Mouse (Mus musculus) forebrain, postnatal 0 days (tissue): ENCODE results near the gene Ankrd6. TPM values are rescaled to one million over a fixed set of nuclear protein-coding genes. Genes with fewer than 3 reads are reported as not detected.
A peak's percentile ranks its signal among the peaks of the same experiment; 100 is the strongest.

Source experiments
- ATAC-seq: fragments of 200-750 bp; cut with Nextera tagmentation; 2 replicates; pipeline ENCODE4 v1.8.0; 2017; ENCODE audit warnings: mild to moderate bottlenecking, moderate library complexity
- DNase-seq: peaks from one replicate; pipeline ENCODE4 v3.0.0-alpha.2; 2015
- H3K27ac ChIP-seq: fragments of 300-500 bp; sonication (generic); 2 replicates; pipeline ENCODE4 v1.5.1; 2014; ENCODE audit warnings: low read depth, mild to moderate bottlenecking, antibody characterized with exemption, low read length, moderate library complexity, mixed read lengths
- H3K27me3 ChIP-seq: fragments of 300-500 bp; sonication (generic); 2 replicates; pipeline ENCODE4 v1.6.1; 2014; ENCODE audit warnings: mild to moderate bottlenecking, low read length, mixed read lengths; ENCODE audit not compliant: insufficient read depth
- H3K36me3 ChIP-seq: fragments of 300-500 bp; sonication (generic); 2 replicates; pipeline ENCODE4 v1.6.1; 2014; ENCODE audit warnings: mild to moderate bottlenecking, moderate library complexity; ENCODE audit not compliant: insufficient read depth
- H3K4me1 ChIP-seq: fragments of 300-500 bp; sonication (generic); 2 replicates; pipeline ENCODE4 v1.6.1; 2014; ENCODE audit warnings: antibody characterized with exemption; ENCODE audit not compliant: insufficient read depth
- H3K4me2 ChIP-seq: fragments of 300-500 bp; sonication (generic); 2 replicates; pipeline ENCODE4 v1.6.1; 2014; ENCODE audit warnings: low read depth, mild to moderate bottlenecking, moderate library complexity
- H3K4me3 ChIP-seq: fragments of 300-500 bp; sonication (generic); 2 replicates; pipeline ENCODE4 v1.5.1; 2014; ENCODE audit warnings: low read depth, low read length, mixed read lengths
- H3K9ac ChIP-seq: fragments of 300-500 bp; sonication (generic); 2 replicates; pipeline ENCODE4 v1.6.1; 2014; ENCODE audit warnings: mild to moderate bottlenecking
- H3K9me3 ChIP-seq: fragments of 300-500 bp; sonication (generic); 2 replicates; pipeline ENCODE4 v1.6.1; 2016; ENCODE audit warnings: low read length
- CTCF ChIP-seq: sonication (generic); IDR thresholded peaks from 2 replicates; pipeline ENCODE4 v1.5.1; 2016; ENCODE audit warnings: antibody characterized with exemption, control low read depth, low read depth
- WGBS: fragments of 180-500 bp; shearing (Covaris S2); extraction: QIAGEN DNeasy Blood & Tissue Kit; methylation state at CpG from one replicate; pipeline ENCODE4 v1.1.7; 2014; 5-methylcytosine and 5-hydroxymethylcytosine counted together
- polyA plus RNA-seq: library from polyadenylated mRNA; unstranded; fragments of >200 nt; fragmentation: Nextera tagmentation; extraction: Ambion mirVana; gene quantifications from 2 replicates; pipeline ENCODE4 v1.2.1, GENCODE M21; 2015
- total RNA-seq: library from RNA; depleted of rRNA; stranded (reverse); fragments of >200 nt; gene quantifications from 2 replicates; pipeline ENCODE4 v1.2.3, GENCODE M21; 2014

Gene Ankrd6
- total and polyA plus RNA-seq, 2 experiments from 2014 or later = 18.4 to 39.8 TPM

DNA sequence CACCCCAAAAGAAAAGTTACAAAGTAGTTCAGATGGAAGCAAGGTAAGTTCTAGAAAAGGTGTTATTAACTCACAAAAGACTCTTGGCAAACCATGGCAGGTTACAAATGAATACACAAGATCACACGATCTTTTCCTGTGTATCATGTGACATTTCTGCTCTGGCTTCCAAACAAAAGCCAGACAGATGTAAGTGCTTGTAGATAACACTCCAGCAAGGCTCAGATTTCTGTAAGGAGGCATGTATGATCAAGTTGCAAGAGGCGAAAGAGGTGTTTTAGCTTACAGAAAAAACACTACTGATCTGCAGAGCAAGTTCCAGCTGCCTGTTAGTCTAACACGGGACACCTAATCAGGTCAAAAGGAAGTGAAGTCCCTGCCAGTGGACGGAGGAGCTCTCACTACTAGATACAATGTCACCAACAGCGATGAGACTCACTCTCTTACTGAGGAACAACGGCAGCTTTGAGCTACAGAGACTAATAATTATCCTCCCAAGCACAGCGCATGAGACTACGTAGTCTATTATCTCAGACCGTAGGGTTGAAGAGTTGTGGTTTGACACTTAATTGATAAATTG, 13.8 kb downstream of the Ankrd6 start:
- WGBS = 43% methylated on average over 9 of the region's 9 CpGs
- DNase-seq (no peak), ATAC-seq (no peak)
- H3K9ac ChIP-seq = no peak overlapping the region
- H3K27me3 ChIP-seq = no peaks in the 10 kb centered on the region
- no peak overlapping the region for H3K4me3 ChIP-seq
- H3K9me3 ChIP-seq = no peaks in the 10 kb centered on the region
- TF ChIP-seq CTCF = no peak
- no peak overlapping the region for H3K4me2 ChIP-seq
- no peaks in the 10 kb centered on the region; the same call in 1 of the 2 replicates for H3K4me1 ChIP-seq
- H3K36me3 ChIP-seq = no peaks in the 10 kb centered on the region
- H3K27ac ChIP-seq = peak overlapping the region; percentile 40; the same call in 1 of the 2 replicates

DNA sequence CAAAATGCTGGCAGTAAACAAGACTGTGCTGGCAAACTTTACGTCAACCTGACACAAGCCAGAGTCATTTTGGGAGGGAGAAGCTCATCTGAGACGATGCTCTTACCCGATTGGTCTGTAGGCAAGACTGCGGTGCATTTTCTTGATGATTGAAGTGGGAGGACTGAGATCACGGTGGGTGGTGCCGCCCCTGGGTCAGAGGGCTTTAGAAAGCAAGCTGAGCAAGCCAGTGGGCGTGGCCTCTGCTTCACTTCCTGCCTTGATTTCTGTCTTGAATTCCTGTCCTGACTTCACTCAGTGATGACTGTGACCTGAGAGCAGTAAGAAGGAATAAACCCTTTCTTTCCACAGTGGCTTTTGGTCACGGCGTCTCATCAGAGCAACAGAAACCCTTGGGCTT, 18.6 kb downstream of the Ankrd6 start:
- H3K27ac ChIP-seq = no peak overlapping the region
- H3K9me3 ChIP-seq = no peaks in the 10 kb centered on the region
- WGBS = 64% methylated on average over 9 of the region's 9 CpGs
- H3K4me2 ChIP-seq = no peak overlapping the region
- H3K4me1 ChIP-seq = no peaks in the 10 kb centered on the region
- H3K9ac ChIP-seq = no peak overlapping the region
- TF ChIP-seq CTCF = no peak
- H3K36me3 ChIP-seq = no peaks in the 10 kb centered on the region
- no peaks in the 10 kb centered on the region for H3K27me3 ChIP-seq
- H3K4me3 ChIP-seq = no peak overlapping the region
- no peak for ATAC-seq
- no peak for DNase-seq

DNA sequence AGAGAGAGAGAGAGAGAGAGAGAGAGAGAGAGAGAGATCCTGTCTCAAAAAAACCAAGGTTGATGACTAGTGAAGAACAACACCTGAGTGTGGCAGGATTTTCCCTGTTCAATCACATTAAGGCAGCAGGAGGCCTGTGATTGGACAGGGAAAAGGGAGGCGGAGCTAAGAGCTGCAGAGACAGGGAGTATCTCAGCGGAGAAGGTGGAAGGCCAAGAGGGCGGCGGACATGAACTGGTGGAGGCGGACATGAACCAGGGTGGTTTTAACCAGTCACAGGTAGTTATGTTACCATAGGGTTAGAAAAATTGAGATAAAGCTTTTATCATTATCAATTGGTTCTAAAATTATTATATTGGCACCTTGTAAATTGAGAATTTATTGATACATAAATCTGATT, 20.9 kb downstream of the Ankrd6 start:
- TF ChIP-seq CTCF = no peak
- Histone ChIP-seq H3K9me3 (no peaks in the 10 kb centered on the region), H3K36me3 (no peaks in the 10 kb centered on the region), H3K4me1 (no peaks in the 10 kb centered on the region), H3K27ac (no peak overlapping the region), H3K9ac (no peak overlapping the region), H3K4me2 (no peak overlapping the region), H3K27me3 (no peaks in the 10 kb centered on the region), H3K4me3 (no peak overlapping the region)
- ATAC-seq (no peak), DNase-seq (no peak)
- 95% methylated on average over 5 of the region's 5 CpGs for WGBS

DNA sequence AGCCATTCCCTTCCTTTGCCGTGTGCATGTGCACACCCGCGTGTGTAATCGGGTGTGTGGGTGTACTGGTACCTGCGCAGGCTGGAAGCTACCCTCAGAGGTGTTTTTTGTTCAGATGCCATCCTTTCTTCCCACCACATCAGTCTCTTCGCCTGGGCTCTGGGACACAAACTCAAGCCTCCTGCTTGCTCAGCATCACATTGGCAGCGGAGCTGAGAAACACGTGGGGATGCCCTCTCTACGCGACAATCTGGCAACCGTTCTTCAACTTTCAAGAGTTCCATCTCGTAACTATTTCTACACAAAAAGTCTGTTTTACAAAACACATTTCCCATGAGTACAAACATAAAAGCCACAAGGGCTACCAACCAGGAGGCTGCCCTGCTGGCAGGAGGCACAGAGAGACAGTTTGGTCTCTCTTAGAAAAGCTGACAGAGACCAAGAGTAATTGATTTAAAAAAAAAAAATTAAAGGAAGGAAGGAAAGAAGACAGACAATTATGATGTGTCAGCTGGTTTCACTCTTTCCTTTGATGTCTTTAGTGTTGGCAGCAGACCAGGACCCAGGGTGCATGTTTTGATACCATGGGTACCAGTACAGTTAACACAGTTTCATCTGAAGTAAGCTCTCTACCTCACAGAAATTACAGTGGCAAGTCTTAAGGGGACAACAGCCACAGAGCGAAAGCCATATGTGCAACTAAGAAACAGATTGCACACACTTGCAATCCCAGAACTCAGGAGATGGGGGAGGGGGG, 21.8 kb downstream of the Ankrd6 start:
- DNase-seq (peak; percentile 52), ATAC-seq (peak; percentile 45; the same call in 1 of the 2 replicates)
- no peak overlapping the region for H3K27ac ChIP-seq
- no peaks in the 10 kb centered on the region for H3K36me3 ChIP-seq
- H3K4me2 ChIP-seq = no peak overlapping the region
- WGBS = 60% methylated on average over 13 of the region's 13 CpGs
- H3K4me1 ChIP-seq = no peaks in the 10 kb centered on the region
- TF ChIP-seq CTCF = no peak
- H3K9ac ChIP-seq = no peak overlapping the region
- H3K27me3 ChIP-seq = no peaks in the 10 kb centered on the region
- H3K4me3 ChIP-seq = no peak overlapping the region
- no peaks in the 10 kb centered on the region for H3K9me3 ChIP-seq

DNA sequence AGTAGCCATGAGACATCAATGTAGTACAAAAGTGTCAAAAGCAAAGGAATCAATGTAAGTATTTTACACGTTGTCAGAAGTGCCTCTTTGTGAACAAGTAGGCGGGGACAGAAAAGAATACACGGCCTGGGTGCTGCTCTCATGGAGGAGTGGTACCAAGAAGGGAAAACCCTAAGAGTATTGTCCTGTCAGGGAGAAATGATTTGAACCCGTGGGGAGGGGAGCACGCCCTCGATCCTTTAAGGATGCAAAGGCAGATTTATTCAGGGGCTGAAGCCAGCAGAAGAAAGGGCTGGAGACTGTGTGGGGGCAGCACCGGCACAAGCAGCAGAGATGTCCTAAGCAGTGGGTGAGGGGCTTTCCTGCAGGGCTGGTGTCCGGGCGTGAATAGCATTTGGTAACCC, 26.7 kb downstream of the Ankrd6 start:
- no peaks in the 10 kb centered on the region for H3K27me3 ChIP-seq
- H3K4me2 ChIP-seq = peak overlapping the region; percentile 21
- no peak overlapping the region for H3K4me3 ChIP-seq
- H3K4me1 ChIP-seq = no peaks in the 10 kb centered on the region
- ATAC-seq (peak; percentile 47), DNase-seq (no peak)
- H3K9me3 ChIP-seq = no peaks in the 10 kb centered on the region
- peak overlapping the region; percentile 72; the same call in 1 of the 2 replicates for H3K27ac ChIP-seq
- H3K36me3 ChIP-seq = no peaks in the 10 kb centered on the region
- 11% methylated on average over 9 of the region's 9 CpGs for WGBS
- H3K9ac ChIP-seq = no peak overlapping the region
- TF ChIP-seq CTCF = no peak

DNA sequence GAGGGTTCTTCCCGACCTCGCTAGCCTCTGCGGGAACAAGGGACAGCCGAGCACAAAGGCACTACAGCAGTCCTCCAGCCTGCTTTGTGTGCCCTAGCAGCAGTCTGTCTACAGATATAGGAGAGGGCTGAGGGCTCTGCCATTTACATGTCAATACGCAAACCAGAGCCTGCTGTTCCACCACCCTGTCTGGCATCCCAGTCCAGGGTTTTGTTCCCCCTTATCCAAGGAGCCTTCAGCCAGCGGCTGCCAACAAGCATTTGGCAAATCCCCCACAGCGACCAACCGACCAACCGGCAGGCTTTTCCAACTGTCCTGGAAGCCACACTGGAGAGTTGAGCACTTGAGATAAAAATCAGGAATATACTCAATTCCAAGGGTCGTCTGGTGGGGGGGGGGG, 27.2 kb downstream of the Ankrd6 start:
- no peak for TF ChIP-seq CTCF
- DNase-seq (peak; percentile 79), ATAC-seq (peak; percentile 94)
- Histone ChIP-seq H3K27me3 (no peaks in the 10 kb centered on the region), H3K4me3 (no peak overlapping the region), H3K9ac (no peak overlapping the region), H3K4me2 (peak overlapping the region; percentile 21), H3K9me3 (no peaks in the 10 kb centered on the region), H3K27ac (peak overlapping the region; percentile 72), H3K4me1 (no peaks in the 10 kb centered on the region), H3K36me3 (no peaks in the 10 kb centered on the region)
- 2% methylated on average over 10 of the region's 10 CpGs for WGBS

DNA sequence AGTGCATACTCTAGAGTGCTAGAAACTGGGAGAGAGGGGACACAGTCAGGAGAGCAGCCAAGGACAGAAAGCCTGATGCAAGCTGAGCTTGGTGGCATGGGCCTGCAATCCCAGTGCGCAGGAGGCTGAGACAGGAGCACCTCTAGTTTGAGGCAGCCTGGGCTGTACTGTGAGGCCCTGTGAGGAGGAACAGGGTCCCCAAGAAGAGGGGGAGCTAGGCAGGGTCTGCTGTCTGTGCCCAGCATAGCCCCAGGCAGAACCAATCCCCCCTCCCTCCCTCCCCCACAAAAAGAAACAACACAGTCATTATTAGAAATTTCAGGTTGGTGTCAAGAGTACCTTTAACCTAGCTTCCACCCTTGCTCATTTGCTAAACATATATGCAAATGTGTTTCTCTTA, 27.8 kb downstream of the Ankrd6 start:
- Histone ChIP-seq H3K27ac (peak overlapping the region; percentile 72; the same call in 1 of the 2 replicates), H3K4me3 (no peak overlapping the region), H3K36me3 (no peaks in the 10 kb centered on the region), H3K9me3 (no peaks in the 10 kb centered on the region), H3K4me1 (no peaks in the 10 kb centered on the region), H3K9ac (no peak overlapping the region), H3K4me2 (peak overlapping the region; percentile 21; the same call in 1 of the 2 replicates), H3K27me3 (no peaks in the 10 kb centered on the region)
- TF ChIP-seq CTCF = no peak
- 68% methylated on average over 1 of the region's 1 CpGs for WGBS
- ATAC-seq = no peak
- DNase-seq = no peak
